Mouse (Mus musculus) heart, postnatal 0 days (tissue): ENCODE data around the gene Zfp708. TPM values are rescaled to one million over a fixed set of nuclear protein-coding genes. Genes with fewer than 3 reads are reported as not detected.

Experiments used
- ATAC-seq: fragments of 200-750 bp; cut with Nextera tagmentation; 2 replicates; pipeline ENCODE4 v1.8.0; 2017; ENCODE audit warnings: low read depth, moderate number of reproducible peaks, moderate library complexity; ENCODE audit not compliant: insufficient read depth
- DNase-seq: peaks from one replicate; pipeline ENCODE4 v3.0.0-alpha.2; 2016; ENCODE audit warnings: low spot score
- H3K27ac ChIP-seq: fragments of 300-500 bp; sonication (generic); 2 replicates; pipeline ENCODE4 v1.5.1; 2014; ENCODE audit warnings: low read depth, mild to moderate bottlenecking
- H3K27me3 ChIP-seq: fragments of 300-500 bp; sonication (generic); 2 replicates; pipeline ENCODE4 v1.6.1; 2014; ENCODE audit warnings: low read length, mixed read lengths; ENCODE audit not compliant: control insufficient read depth, insufficient read depth
- H3K36me3 ChIP-seq: fragments of 300-500 bp; sonication (generic); replicated peaks from 2 replicates; pipeline ENCODE4 v1.6.1; 2014; ENCODE audit warnings: low read length, mixed read lengths; ENCODE audit not compliant: control insufficient read depth, insufficient read depth
- H3K4me1 ChIP-seq: fragments of 300-500 bp; sonication (generic); 2 replicates; pipeline ENCODE4 v1.6.1; 2014; ENCODE audit warnings: antibody characterized with exemption; ENCODE audit not compliant: control insufficient read depth, insufficient read depth
- H3K4me2 ChIP-seq: fragments of 300-500 bp; sonication (generic); 2 replicates; pipeline ENCODE4 v1.6.1; 2014; ENCODE audit warnings: low read depth, mild to moderate bottlenecking, low read length, moderate library complexity
- H3K4me3 ChIP-seq: fragments of 300-500 bp; sonication (generic); 2 replicates; pipeline ENCODE4 v1.5.1; 2014; ENCODE audit warnings: low read depth, low read length
- H3K9ac ChIP-seq: fragments of 300-500 bp; sonication (generic); replicated peaks from 2 replicates; pipeline ENCODE4 v1.6.1; 2014; ENCODE audit warnings: low read depth, low read length, mixed read lengths
- H3K9me3 ChIP-seq: fragments of 300-500 bp; sonication (generic); replicated peaks from 2 replicates; pipeline ENCODE4 v1.6.1; 2016; ENCODE audit warnings: low read length; ENCODE audit not compliant: control insufficient read depth
- CTCF ChIP-seq: IDR thresholded peaks from 2 replicates; pipeline ENCODE4 v1.5.1; 2016; ENCODE audit warnings: antibody characterized with exemption, control low read depth, low read depth
- EP300 ChIP-seq: IDR thresholded peaks from 2 replicates; pipeline ENCODE4 v1.6.1; 2016; ENCODE audit warnings: antibody characterized with exemption, low read depth
- WGBS: fragments of 180-500 bp; shearing (Covaris S2); extraction: QIAGEN DNeasy Blood & Tissue Kit; methylation state at CpG from one replicate; pipeline ENCODE4 v1.1.7; 2014; 5-methylcytosine and 5-hydroxymethylcytosine counted together
- polyA plus RNA-seq: library from polyadenylated mRNA; unstranded; fragments of >200 nt; fragmentation: Nextera tagmentation; extraction: Ambion mirVana; gene quantifications from 2 replicates; pipeline ENCODE4 v1.2.1, GENCODE M21; 2015
- total RNA-seq: library from RNA; depleted of rRNA; stranded (reverse); fragments of >200 nt; gene quantifications from 2 replicates; pipeline ENCODE4 v1.2.3, GENCODE M21; 2014; ENCODE audit warnings: low replicate concordance; rRNA removed

The Zfp708 gene
- total and polyA plus RNA-seq, 2 experiments from 2014 or later, result 2.6 TPM; not detected in 1

DNA sequence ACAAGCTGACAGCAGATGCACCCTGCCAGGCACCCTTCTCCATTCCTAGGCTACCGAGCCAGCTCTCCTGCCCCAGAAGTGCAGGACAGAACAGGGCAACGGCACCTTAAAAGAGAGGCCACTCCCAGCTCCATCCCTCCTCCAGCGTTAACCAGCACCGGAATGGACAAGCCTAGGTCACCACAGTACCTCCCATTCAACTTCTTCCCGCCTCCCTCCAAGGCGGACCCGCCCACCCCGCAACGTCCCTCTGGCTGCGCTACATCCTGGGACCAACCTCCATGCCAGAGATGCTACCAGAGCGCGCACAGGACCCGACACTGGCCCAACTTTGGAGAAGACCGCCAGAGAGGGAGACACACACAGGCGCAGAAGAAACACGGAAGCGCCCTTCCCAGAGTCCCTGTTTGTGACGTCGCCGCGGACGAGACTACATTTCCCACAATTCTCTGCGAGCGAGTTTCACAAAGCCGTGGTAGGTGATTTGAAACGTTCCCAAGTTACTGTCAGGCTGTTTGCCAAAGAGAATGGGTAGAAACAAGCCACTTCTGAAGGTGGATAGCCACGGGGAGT lies 36.9 kb downstream of the Zfp708 start, which contains the start of gene Zfp712:
Gene Zfp712, minus strand, starts transcription at position 385 of the 573 bp plus-strand sequence.
- Histone ChIP-seq H3K27me3 (no peaks in the 10 kb centered on the region), H3K9me3 (no peaks in the 10 kb centered on the region), H3K4me2 (peak within 1 kb of the TSS; percentile 95), H3K4me1 (peaks cover 7% of the 10 kb centered on the region), H3K4me3 (peak within 1 kb of the TSS; percentile 91), H3K9ac (peak within 1 kb of the TSS; percentile 53), H3K36me3 (no peaks in the 10 kb centered on the region), H3K27ac (peak within 1 kb of the TSS; percentile 88)
- ATAC-seq, result peak; percentile 95
- peak; percentile 89 for DNase-seq
- TF ChIP-seq CTCF (no peak), EP300 (no peak)
- WGBS, result under 1% methylated on average over 27 of the region's 27 CpGs

- ATAC-seq (no peak), DNase-seq (peak; percentile 24)
- TF ChIP-seq EP300 (no peak), CTCF (no peak)
- Histone ChIP-seq H3K27me3 (no peaks in the 10 kb centered on the region), H3K9ac (peak overlapping the region; percentile 53), H3K36me3 (no peaks in the 10 kb centered on the region), H3K4me3 (peak overlapping the region; percentile 91), H3K4me1 (peaks cover 7% of the 10 kb centered on the region), H3K27ac (peak overlapping the region; percentile 88), H3K4me2 (peak overlapping the region; percentile 95), H3K9me3 (no peaks in the 10 kb centered on the region)
- 4% methylated on average over 12 of the region's 12 CpGs for WGBS
These were observed 37.5 kb downstream of the Zfp708 start for GRCm38 (mm10) chr13:67060161-67060785.

Other genes with a start within 250 kb of the Zfp708 start
- gene Gm10767, start 193.1 kb downstream of the Zfp708 start, total RNA-seq, result not detected in 2 replicates
- 1.1 and 1.3 TPM in 2 replicates for gene Gm10767, start 193.1 kb downstream of the Zfp708 start, polyA plus RNA-seq
- 0.12 and 1.0 TPM in 2 replicates for gene Zfp712, start 36.8 kb downstream of the Zfp708 start, total RNA-seq
- 1.3 and 1.4 TPM in 2 replicates for gene Zfp712, start 36.8 kb downstream of the Zfp708 start, polyA plus RNA-seq
- 1.3 TPM in 1 of 2 replicates, not detected in the other for gene Gm28557, start 10.6 kb upstream of the Zfp708 start, total RNA-seq
- 0.60 and 0.89 TPM in 2 replicates for gene Gm28557, start 10.6 kb upstream of the Zfp708 start, polyA plus RNA-seq
- 0.15 TPM in 1 of 2 replicates, not detected in the other for gene Rslcan18, start 18.3 kb upstream of the Zfp708 start, total RNA-seq
- gene Rslcan18, start 18.3 kb upstream of the Zfp708 start, polyA plus RNA-seq, result 0.16 and 0.22 TPM in 2 replicates
- 0.08 and 0.11 TPM in 2 replicates for gene Zfp759, start 23.7 kb upstream of the Zfp708 start, total RNA-seq
- 1.2 TPM in 2 replicates for gene Zfp759, start 23.7 kb upstream of the Zfp708 start, polyA plus RNA-seq
- 0.73 and 1.4 TPM in 2 replicates for gene Rsl1, start 75.2 kb upstream of the Zfp708 start, total RNA-seq
- 3.2 and 3.5 TPM in 2 replicates for gene Rsl1, start 75.2 kb upstream of the Zfp708 start, polyA plus RNA-seq
- gene Zfp455, start 96.5 kb upstream of the Zfp708 start, total RNA-seq, result 0.27 and 0.66 TPM in 2 replicates
- 0.48 and 0.59 TPM in 2 replicates for gene Zfp455, start 96.5 kb upstream of the Zfp708 start, polyA plus RNA-seq
- gene Zfp458, start 180.5 kb upstream of the Zfp708 start, total RNA-seq, result 0.54 and 1.3 TPM in 2 replicates
- 0.48 and 0.82 TPM in 2 replicates for gene Zfp458, start 180.5 kb upstream of the Zfp708 start, polyA plus RNA-seq
- gene Zfp457, start 208.5 kb upstream of the Zfp708 start, total RNA-seq, result not detected in 2 replicates
- 0.86 and 1.3 TPM in 2 replicates for gene Zfp457, start 208.5 kb upstream of the Zfp708 start, polyA plus RNA-seq
- 0.54 and 2.7 TPM in 2 replicates for gene Zfp595, start 234.6 kb upstream of the Zfp708 start, total RNA-seq
- gene Zfp595, start 234.6 kb upstream of the Zfp708 start, polyA plus RNA-seq, result 0.61 and 0.91 TPM in 2 replicates